Mouse (Mus musculus): ENCODE measurements around the gene Acot4. TPM values are rescaled to one million over a fixed set of nuclear protein-coding genes. Genes with fewer than 3 reads are reported as not detected.

The Acot4 gene
- polyA plus RNA-seq (2015; fragmentation: Nextera tagmentation; extraction: Ambion mirVana) = 0.67 and 2.2 TPM in 2 replicates

DNA sequence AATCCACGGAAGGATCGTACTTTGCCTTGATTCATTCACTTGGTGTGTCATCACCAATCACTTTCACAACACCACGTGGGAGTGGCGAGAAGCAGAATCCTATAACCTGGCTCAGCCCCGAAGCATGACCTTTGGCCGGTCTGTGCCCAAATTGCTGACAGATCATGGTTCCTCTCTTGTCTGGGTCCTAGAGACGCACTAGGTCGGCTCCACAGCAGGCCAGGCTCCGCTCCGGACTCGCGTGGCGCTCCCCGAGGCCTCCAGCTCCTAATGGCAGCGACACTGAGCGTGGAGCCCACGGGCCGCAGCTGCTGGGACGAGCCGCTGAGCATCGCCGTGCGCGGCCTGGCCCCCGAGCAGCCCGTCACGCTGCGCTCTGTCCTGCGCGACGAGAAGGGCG, at the start of gene Acot4:
Acot4 (plus strand) TSS at position 139 of the 400 bp plus-strand sequence.

DNA sequence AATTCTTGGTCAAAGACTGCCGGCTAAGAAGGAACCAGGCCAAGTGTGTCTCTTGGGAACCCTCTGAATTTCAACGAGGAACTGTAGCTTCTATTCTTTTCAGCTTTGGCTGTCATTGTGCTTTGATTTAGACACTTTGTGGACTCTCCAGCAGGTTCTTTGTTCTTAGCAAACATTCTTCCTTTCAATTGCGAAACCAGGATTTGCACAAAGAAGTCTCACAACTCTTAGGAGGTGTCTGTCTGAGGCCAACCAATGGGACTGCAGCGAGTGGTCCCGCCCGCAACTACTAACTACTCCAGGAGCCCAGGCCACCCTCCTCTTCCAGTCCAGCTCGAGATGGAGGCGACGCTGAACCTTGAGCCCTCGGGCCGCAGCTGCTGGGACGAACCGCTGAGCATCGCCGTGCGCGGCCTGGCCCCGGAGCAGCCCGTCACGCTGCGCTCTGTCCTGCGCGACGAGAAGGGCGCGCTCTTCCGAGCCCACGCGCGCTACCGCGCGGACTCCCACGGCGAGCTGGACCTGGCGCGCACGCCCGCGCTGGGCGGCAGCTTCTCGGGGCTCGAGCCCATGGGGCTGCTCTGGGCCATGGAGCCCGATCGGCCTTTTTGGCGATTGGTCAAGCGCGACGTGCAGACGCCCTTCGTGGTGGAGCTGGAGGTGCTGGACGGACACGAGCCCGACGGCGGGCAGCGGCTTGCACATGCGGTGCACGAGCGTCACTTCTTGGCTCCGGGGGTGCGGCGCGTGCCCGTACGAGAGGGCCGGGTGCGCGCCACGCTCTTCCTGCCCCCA, 28.8 kb upstream of the Acot4 start, which contains the start of gene Acot1:
Acot1 (plus strand) TSS at position 320 of the 795 bp plus-strand sequence.

DNA sequence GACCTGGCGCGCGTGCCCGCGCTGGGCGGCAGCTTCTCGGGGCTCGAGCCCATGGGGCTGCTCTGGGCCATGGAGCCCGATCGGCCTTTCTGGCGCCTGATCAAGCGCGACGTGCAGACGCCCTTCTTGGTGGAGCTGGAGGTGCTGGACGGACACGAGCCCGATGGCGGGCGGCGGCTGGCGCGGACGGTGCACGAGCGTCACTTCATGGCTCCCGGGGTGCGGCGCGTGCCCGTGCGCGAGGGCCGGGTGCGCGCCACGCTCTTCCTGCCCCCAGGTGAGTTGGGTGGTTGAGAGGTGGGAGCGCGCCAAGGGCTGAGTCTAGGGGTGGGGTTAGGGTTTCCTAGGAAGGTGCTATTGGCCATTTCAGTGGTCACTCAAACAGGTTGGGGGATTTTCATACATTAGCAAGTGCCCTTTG, 522 bp downstream of the Acot4 start, which contains the start of gene Gm49366:
Gm49366 (plus strand) TSS at position 245 of the 421 bp plus-strand sequence.

DNA sequence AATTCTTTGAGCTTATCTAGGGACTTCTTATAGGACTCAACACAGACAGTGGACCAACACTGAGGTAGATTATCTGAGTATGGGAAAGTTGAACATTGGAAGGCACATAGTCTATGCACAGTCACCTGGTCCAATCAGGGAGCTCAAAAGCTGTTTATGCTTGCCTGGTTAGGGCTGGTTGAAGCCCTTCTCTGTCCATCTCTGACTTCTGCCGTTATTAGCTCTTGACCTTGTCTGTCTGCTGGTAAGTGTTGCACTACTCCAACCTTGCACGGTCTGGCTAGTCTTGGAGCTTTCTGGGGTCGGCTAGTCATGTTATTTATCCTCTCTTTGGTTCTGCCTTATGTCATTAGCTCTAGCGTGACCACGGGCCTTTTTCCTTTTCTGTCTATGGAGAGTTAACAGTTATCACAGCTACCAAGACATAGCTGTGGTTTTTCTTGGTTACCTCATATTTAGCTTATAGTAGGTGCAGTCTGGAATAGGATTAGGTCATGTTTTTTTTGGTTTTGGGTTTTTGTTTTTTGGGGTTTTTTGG, 13.8 kb downstream of the Acot4 start, which contains the start of gene Acot3:
Acot3 (plus strand) TSS at position 208 of the 538 bp plus-strand sequence.

DNA sequence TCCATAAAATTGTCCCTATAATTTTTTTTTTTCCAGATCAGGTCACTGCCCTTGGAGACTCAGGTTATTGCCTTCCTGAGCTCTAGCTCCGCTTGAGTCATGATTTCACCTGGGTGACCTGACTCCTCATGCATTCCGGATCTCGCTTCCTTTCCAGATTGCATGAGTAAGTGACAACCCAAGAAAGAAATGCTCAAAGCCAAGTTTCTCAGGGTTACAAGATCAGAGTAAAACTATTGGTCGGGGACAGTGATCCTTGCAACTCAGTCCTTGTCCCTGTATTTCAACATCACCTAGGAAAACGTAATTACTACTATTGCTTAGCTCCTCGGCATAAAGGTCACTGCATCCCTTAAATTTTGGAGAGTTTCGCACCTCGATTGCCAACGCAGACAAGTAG, 30.8 kb downstream of the Acot4 start, which contains the start of gene Acot5:
Acot5 (plus strand) TSS at position 340 of the 400 bp plus-strand sequence.

Other genes with a start within 250 kb of the Acot4 start
- gene Numb, start 116.4 kb upstream of the Acot4 start, polyA plus RNA-seq (2015; fragmentation: Nextera tagmentation; extraction: Ambion mirVana) = 13.6 and 14.2 TPM in 2 replicates
- 3.3 and 4.5 TPM in 2 replicates for gene Riox1, start 87.8 kb upstream of the Acot4 start, polyA plus RNA-seq (2015; fragmentation: Nextera tagmentation; extraction: Ambion mirVana)
- gene Heatr4, start 53.5 kb upstream of the Acot4 start, polyA plus RNA-seq (2015; fragmentation: Nextera tagmentation; extraction: Ambion mirVana) = not detected in 2 replicates
- gene Acot2, start 50.5 kb upstream of the Acot4 start, polyA plus RNA-seq (2015; fragmentation: Nextera tagmentation; extraction: Ambion mirVana) = 70.7 and 99.4 TPM in 2 replicates
- 38.2 and 41.2 TPM in 2 replicates for gene Acot1, start 28.9 kb upstream of the Acot4 start, polyA plus RNA-seq (2015; fragmentation: Nextera tagmentation; extraction: Ambion mirVana)
- not detected in 2 replicates for gene Gm49366, start 556 bp downstream of the Acot4 start, polyA plus RNA-seq (2015; fragmentation: Nextera tagmentation; extraction: Ambion mirVana)
- 0.14 and 0.78 TPM in 2 replicates for gene Acot3, start 13.8 kb downstream of the Acot4 start, polyA plus RNA-seq (2015; fragmentation: Nextera tagmentation; extraction: Ambion mirVana)
- 0.14 and 1.3 TPM in 2 replicates for gene Acot5, start 30.9 kb downstream of the Acot4 start, polyA plus RNA-seq (2015; fragmentation: Nextera tagmentation; extraction: Ambion mirVana)
- 1.7 and 1.9 TPM in 2 replicates for gene Acot6, start 62.3 kb downstream of the Acot4 start, polyA plus RNA-seq (2015; fragmentation: Nextera tagmentation; extraction: Ambion mirVana)
- gene Dnal1, start 76.0 kb downstream of the Acot4 start, polyA plus RNA-seq (2015; fragmentation: Nextera tagmentation; extraction: Ambion mirVana) = 2.4 and 3.0 TPM in 2 replicates
- 0.23 and 0.26 TPM in 2 replicates for gene Pnma1, start 110.1 kb downstream of the Acot4 start, polyA plus RNA-seq (2015; fragmentation: Nextera tagmentation; extraction: Ambion mirVana)
- gene Elmsan1, start 180.5 kb downstream of the Acot4 start, polyA plus RNA-seq (2015; fragmentation: Nextera tagmentation; extraction: Ambion mirVana) = 4.9 and 5.7 TPM in 2 replicates
- 64.0 and 72.2 TPM in 2 replicates for gene Ptgr2, start 246.9 kb downstream of the Acot4 start, polyA plus RNA-seq (2015; fragmentation: Nextera tagmentation; extraction: Ambion mirVana)

All from skeletal muscle tissue, postnatal 0 days (tissue).